Mouse (Mus musculus) ES-Bruce4 (cell line): Measurements from ENCODE around the gene Aldh6a1. TPM values are rescaled to one million over a fixed set of nuclear protein-coding genes. Genes with fewer than 3 reads are reported as not detected.

Experiments used
- H3K27ac ChIP-seq: 2 replicates; pipeline ENCODE4 v1.5.1; 2012; ENCODE audit warnings: low read length, inconsistent platforms; ENCODE audit not compliant: insufficient read depth
- H3K27me3 ChIP-seq: 2 replicates; pipeline ENCODE4 v1.6.1; 2012; ENCODE audit warnings: mild to moderate bottlenecking, low read length, inconsistent platforms; ENCODE audit not compliant: control insufficient read depth, poor library complexity, insufficient read depth, severe bottlenecking
- H3K36me3 ChIP-seq: 2 replicates; pipeline ENCODE4 v1.6.1; 2012; ENCODE audit warnings: inconsistent platforms, mild to moderate bottlenecking, low read length, moderate library complexity; ENCODE audit not compliant: control insufficient read depth, poor library complexity, insufficient read depth, severe bottlenecking
- H3K4me1 ChIP-seq: one replicate; pipeline ENCODE4 v1.8.1; 2011; ENCODE audit warnings: low read length; ENCODE audit not compliant: control insufficient read depth, insufficient read depth
- H3K4me3 ChIP-seq: 2 replicates; pipeline ENCODE4 v1.5.1; 2011; ENCODE audit warnings: low read depth, mild to moderate bottlenecking, low read length
- H3K9ac ChIP-seq: 2 replicates; pipeline ENCODE4 v1.6.1; 2012; ENCODE audit warnings: low read depth, mild to moderate bottlenecking, inconsistent platforms; ENCODE audit not compliant: poor library complexity, severe bottlenecking
- H3K9me3 ChIP-seq: replicated peaks from 2 replicates; pipeline ENCODE4 v1.6.1; 2012; ENCODE audit warnings: mild to moderate bottlenecking, low read length, inconsistent platforms; ENCODE audit not compliant: control insufficient read depth, poor library complexity, insufficient read depth, severe bottlenecking
- CTCF ChIP-seq: IDR thresholded peaks from one replicate; pipeline ENCODE4 v1.8.1; 2011; ENCODE audit warnings: low read depth, low read length
- EP300 ChIP-seq: IDR thresholded peaks from 2 replicates; pipeline ENCODE4 v1.6.1; 2011; ENCODE audit warnings: low read depth, low read length; ENCODE audit not compliant: insufficient read depth
- POLR2A ChIP-seq: IDR thresholded peaks from one replicate; pipeline ENCODE4 v1.8.1; 2011; ENCODE audit warnings: low read length; ENCODE audit not compliant: insufficient read depth
- polyA plus RNA-seq: library from polyadenylated mRNA; stranded (reverse); fragments of >200 nt; gene quantifications from 2 replicates; pipeline ENCODE4 v1.2.4, GENCODE M21; 2011; ENCODE audit warnings: low read depth; ENCODE audit not compliant: missing spikeins, insufficient read depth, insufficient read length

Gene Aldh6a1
- polyA plus RNA-seq: 26.7 and 30.4 TPM in 2 replicates

DNA sequence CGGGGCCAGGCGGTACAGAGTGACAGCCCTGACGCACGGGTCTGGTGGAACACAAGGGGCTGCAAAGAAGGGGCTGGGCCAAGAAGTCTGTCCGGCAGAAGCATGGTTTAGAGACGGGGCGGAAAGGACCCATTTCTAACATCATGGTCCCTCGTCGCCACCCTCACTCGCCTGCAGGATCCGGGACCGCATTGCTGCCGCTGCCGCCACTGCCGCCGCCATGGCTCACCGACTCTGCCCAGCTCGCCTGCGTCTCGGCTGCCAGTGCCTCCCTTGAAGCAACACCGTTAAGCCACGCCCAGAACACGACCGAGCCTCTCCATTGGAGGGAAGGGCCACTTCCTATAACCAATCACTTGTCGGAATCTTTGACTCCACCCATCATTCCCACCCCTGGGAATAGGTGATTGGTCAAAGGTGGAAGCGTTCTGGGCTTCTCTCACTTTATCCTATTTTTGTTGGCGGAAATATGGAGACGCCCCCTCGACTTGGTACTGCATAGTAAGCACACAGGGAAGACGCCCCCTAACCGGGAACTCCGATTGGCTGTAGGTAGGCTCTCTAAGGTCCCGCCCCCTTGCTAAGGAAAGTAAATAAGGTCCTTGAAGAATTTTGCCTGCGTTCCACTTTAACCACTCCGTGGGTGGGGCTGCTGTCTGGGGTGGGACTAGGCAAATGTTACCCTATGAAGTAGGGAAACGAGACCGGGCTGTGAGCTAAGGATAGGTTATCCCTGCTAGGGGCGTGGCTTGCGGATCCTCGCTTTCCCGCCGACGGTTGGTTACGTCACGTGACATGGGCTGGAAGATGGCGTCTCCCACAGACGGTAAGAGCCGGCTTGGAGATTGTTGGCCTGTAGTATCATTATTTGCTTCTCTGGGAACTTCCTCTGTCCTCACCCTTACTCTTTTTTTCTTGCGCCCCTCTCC lies at the start of gene Aldh6a1, which contains the start of gene Lin52:
TSS of gene Aldh6a1 (minus strand) at position 287 of the 929 bp plus-strand sequence.
TSS of gene Lin52 (plus strand) at position 705 of the 929 bp plus-strand sequence.
- H3K27me3 ChIP-seq: no peaks in the 10 kb centered on the region
- H3K9ac ChIP-seq: peak within 1 kb of the TSS; percentile 91
- peak within 1 kb of the TSS; percentile 8; the same call in 1 of the 2 replicates for H3K27ac ChIP-seq
- no peaks in the 10 kb centered on the region for H3K4me1 ChIP-seq
- no peaks in the 10 kb centered on the region for H3K9me3 ChIP-seq
- TF ChIP-seq POLR2A (peak; percentile 84), EP300 (peak; percentile 31; the same call in 1 of the 2 replicates), CTCF (no peak)
- peak within 1 kb of the TSS; percentile 97 for H3K4me3 ChIP-seq
- no peaks in the 10 kb centered on the region for H3K36me3 ChIP-seq

DNA sequence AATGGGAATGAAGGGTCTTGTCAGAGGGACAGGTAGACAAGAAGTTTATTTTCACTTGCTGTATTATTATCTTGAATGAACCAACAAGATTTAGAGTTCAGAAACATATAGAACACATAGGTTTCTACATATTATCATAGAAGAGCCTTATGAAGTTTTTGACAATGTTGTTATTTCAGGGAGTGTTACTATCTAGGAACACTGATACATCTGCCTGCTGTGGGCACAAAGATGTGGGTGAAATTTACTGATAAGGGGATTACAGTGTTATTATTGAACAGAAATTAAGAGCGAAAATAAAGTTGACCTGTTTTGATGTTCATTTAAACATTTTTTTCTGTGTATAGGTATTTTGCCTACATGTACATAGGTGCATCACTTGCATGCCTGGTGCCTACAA lies 46.0 kb upstream of the Aldh6a1 start:
- no peak overlapping the region for H3K4me3 ChIP-seq
- no peak overlapping the region for H3K27ac ChIP-seq
- TF ChIP-seq POLR2A (no peak), EP300 (no peak), CTCF (no peak)
- H3K4me1 ChIP-seq: no peaks in the 10 kb centered on the region
- H3K9me3 ChIP-seq: no peaks in the 10 kb centered on the region
- H3K27me3 ChIP-seq: no peaks in the 10 kb centered on the region
- H3K9ac ChIP-seq: no peak overlapping the region
- H3K36me3 ChIP-seq: no peaks in the 10 kb centered on the region; the same call in 1 of the 2 replicates

DNA sequence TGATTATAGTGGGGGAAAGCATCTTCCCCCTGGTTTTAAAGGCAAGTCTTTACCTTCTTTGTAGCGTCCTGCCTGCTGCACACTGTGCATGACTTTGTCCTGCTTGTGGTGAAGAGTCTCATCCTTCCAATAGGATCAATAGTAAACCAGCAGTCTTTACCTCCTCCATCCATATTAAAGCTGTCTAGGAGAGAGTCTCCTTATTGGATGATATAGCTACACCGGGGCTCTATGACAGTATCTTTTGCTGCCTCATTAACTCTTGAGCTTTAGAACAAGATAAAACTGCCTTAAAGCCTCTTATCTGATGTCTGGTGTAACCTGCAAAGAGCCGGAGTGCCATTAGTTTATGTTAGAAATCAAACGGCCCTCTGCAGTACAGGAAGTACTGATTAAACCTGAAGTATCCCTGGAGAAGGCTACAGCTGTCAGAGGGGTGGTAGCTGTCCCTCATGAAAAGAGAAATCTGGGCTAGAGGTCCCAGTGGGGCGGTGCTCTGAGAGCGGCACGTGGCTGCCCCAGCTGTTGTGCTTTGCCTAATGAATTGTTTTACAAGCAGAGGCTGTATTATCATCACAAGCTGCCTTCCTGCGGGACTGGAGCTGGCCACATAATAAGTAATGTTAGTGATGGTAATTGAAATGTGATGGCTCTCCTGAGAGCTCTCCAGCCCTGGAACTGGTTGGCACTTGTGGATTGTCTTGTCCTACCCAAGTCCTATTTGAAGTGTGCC lies 36.7 kb upstream of the Aldh6a1 start:
- Histone ChIP-seq H3K9me3 (no peaks in the 10 kb centered on the region), H3K27me3 (no peaks in the 10 kb centered on the region), H3K27ac (no peak overlapping the region), H3K9ac (no peak overlapping the region), H3K4me1 (peaks cover 2% of the 10 kb centered on the region), H3K36me3 (peaks cover 5% of the 10 kb centered on the region), H3K4me3 (no peak overlapping the region)
- TF ChIP-seq CTCF (no peak), POLR2A (no peak), EP300 (0 out of 2 replicates have a peak, but pooled peaks have one; percentile 17)

- H3K9ac ChIP-seq: no peak overlapping the region
- H3K4me1 ChIP-seq: peaks cover 2% of the 10 kb centered on the region
- H3K36me3 ChIP-seq: peaks cover 12% of the 10 kb centered on the region
- TF ChIP-seq CTCF (no peak), EP300 (no peak), POLR2A (no peak)
- no peak overlapping the region for H3K27ac ChIP-seq
- H3K4me3 ChIP-seq: no peak overlapping the region
- H3K9me3 ChIP-seq: no peaks in the 10 kb centered on the region
- no peaks in the 10 kb centered on the region for H3K27me3 ChIP-seq
These were observed 32.2 kb upstream of the Aldh6a1 start for GRCm38 (mm10) chr12:84482778-84483585.

DNA sequence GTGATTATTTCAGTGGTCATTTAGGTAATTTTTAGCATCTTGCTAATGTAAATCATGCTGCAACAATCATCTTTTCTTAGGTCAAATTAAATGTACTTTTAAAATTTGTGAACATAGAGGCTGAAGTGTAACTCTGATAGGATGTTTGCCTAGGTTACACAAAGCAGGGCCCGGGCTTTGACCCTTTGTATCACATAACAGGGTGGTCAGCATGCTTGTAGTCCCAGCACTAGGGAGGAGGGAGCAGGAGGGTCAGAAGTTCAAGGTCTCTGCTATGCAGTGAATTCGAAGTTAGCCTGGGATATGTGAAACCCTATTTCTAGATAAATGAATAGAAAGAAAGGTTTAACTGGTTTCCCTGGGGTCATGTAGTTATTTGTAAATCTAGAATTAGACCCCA lies 30.4 kb upstream of the Aldh6a1 start:
- no peaks in the 10 kb centered on the region for H3K27me3 ChIP-seq
- peaks cover 10% of the 10 kb centered on the region for H3K36me3 ChIP-seq
- no peak overlapping the region for H3K4me3 ChIP-seq
- no peak overlapping the region for H3K9ac ChIP-seq
- no peak for TF ChIP-seq CTCF
- TF ChIP-seq POLR2A: no peak
- TF ChIP-seq EP300: no peak
- no peaks in the 10 kb centered on the region for H3K9me3 ChIP-seq
- H3K27ac ChIP-seq: no peak overlapping the region
- H3K4me1 ChIP-seq: peaks cover 2% of the 10 kb centered on the region
